Mouse (Mus musculus) brain, embryonic 14.5 days (tissue): ENCODE results near the gene Nup85.

Source experiments
- CTCF ChIP-seq: fragments of 200-500 bp; IDR thresholded peaks from 2 replicates; pipeline ENCODE4 v1.5.1; 2012; ENCODE audit warnings: inconsistent platforms, mild to moderate bottlenecking, moderate library complexity, borderline replicate concordance; ENCODE audit not compliant: insufficient read depth, insufficient read length; ENCODE audit errors: extremely low read depth
- POLR2A ChIP-seq: fragments of 200-500 bp; IDR thresholded peaks from 2 replicates; pipeline ENCODE4 v1.6.1; 2012; ENCODE audit warnings: mild to moderate bottlenecking, inconsistent platforms, borderline replicate concordance; ENCODE audit not compliant: poor library complexity, insufficient read depth, insufficient read length, severe bottlenecking; ENCODE audit errors: extremely low read depth

DNA sequence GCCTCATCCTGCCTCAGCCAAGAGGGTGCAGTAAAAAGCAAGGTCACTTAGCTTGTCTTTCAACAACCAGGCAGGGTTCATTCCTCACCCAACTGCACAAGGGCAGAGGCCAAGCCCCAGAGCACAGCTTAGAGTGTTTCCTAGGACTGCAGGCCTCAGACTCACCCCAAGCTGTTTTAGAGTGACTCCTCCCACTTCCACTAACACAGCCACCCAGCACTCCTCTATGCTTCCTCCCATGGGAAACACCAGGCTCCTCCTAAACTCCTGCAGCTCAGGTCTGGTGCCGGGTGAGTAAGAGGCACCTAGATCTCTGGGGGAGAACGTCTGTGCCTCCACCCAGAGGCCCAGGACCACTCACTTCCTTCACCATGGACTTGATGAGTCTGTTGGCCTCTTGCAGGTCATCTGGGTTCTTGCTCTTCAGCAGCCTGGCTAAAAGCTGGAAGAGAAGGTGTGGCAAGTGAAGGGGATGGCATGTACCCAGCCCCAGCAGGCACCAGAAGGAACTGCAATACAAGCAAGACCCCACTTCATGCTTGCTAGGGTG, 26.4 kb downstream of the Nup85 start:
- TF ChIP-seq CTCF (no peak), POLR2A (no peak)
